Mouse (Mus musculus) erythroblast, embryonic 14.5 days (primary cell): Measurements from ENCODE around the gene Cabcoco1.

Experiments
- GATA1 ChIP-seq: IDR thresholded peaks from 2 replicates; pipeline ENCODE4 v1.6.1; 2012; ENCODE audit warnings: low read length, inconsistent platforms, mixed read lengths
- TAL1 ChIP-seq: IDR thresholded peaks from 3 replicates; pipeline ENCODE4 v1.6.1; 2012; ENCODE audit warnings: low read length, inconsistent platforms, mixed read lengths

- TF ChIP-seq GATA1 (no peak), TAL1 (no peak)
Measured at GRCm38 (mm10) chr10:68396786-68397185, 144.9 kb downstream of the Cabcoco1 start.
